Mouse (Mus musculus) adrenal gland, adult (tissue): ENCODE data around the gene Bmp2k.

Experiments
- DNase-seq, 2 experiments: peaks; one replicate each; pipeline ENCODE4 v3.0.0; 2022 to 2023; ENCODE audit warnings: low spot score in 1 of 2; ENCODE audit not compliant: inconsistent age in 2 of 2

Gene Bmp2k

DNA sequence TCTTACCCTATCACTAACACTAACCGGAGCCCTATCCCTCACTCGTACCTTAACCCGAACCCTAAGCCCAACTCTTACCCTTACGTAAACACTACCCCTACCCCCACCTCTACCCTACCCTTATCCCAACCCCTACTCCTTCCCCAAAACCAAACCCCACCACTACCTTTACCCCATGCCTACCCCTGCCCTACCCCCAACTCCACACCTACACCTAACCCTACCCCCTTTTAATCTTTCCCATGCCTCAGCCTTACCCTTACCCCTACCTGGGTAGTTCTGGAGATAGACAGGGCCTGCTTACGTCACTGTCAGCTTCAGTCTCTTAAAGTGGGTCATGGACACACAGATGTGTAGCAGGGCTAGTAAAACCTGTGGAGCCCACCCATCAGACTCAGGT, 51.4 kb downstream of the Bmp2k start:
- DNase-seq: no peak

DNA sequence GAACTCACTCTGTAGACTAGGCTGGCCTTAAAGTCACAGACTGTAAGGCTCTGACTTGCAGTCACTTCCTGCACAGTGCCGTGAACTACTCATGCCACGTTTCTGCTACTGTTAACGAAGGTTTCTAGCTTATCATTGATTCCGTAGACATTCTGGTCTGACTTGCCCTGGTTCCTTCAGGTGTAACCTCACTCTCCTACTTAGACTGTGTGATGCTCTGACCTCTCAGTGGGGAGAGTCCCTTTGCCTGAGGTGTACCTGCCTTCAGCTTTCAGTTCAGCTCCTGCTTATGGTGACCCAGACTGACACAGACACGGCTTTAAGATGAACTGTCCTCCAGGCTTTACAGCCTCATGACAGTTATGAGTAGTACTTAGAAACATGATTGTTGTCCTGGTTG, 56.7 kb downstream of the Bmp2k start:
- DNase-seq: no peak

DNA sequence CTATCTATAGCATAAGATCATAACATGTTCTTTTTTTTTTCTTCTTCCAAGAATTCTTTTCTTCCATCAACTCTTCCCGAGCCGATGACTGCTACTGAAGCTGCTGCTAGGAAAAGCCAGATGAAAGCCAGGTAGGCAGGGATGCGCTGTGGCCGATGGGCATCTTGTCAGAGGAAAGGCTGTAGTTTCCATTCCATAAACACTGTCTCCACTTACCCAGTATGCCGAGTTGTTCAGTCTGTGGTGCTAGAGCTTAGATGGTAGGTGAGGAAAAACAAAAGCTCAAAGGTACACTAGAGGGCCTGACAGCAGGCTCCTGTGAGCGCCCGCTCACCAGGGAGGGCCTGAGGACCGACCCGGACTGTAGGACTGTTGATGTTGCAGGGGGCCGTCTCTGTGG, 57.3 kb downstream of the Bmp2k start:
- DNase-seq: no peak

DNA sequence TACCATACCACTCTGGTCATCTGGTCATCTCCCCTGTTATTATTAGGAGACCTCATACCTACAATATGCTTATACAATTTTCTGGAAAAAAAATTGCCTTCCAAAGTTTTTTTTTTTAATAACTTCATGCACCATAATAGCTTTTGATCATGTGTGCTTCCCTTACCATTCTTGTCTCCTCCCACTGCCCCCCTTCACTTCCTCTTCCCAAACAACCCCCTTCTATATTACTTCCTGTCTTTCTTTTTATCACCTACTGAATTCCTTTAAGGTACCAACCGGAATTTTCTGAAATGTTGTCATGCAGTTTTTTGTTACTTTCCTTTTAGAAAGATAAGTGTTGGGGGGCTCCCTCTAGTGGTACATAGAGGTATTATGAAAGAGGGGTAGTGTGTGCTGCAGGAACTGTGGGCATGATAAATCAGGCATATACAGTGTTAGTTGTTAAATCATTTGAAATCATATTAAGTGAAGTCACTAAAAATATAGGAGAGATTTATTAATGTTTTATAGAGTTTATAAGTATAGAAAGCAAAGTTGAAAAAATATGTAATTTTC, 58.1 kb downstream of the Bmp2k start:
- peak in 1 of 2 experiments; percentile 88 for DNase-seq

DNA sequence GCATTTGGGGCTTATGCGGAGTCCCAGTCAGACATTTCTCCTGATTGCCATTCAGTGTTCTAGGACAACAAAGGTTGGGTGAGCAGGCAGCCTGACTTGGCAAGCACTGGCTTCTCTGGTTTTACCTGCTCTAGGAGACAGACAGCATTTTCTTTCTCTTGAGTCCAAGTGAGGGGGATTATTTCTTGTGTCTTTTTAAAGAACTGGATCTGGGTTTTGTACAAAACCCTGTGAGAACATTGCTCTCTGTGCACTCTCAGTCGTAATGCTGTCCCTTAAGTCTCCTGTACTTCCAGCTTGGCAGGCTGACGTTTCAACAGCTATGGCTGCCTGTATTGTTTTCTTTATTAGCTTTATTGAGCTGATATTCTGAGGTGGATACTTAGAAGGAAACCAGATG, 58.9 kb downstream of the Bmp2k start:
- no peak for DNase-seq

DNA sequence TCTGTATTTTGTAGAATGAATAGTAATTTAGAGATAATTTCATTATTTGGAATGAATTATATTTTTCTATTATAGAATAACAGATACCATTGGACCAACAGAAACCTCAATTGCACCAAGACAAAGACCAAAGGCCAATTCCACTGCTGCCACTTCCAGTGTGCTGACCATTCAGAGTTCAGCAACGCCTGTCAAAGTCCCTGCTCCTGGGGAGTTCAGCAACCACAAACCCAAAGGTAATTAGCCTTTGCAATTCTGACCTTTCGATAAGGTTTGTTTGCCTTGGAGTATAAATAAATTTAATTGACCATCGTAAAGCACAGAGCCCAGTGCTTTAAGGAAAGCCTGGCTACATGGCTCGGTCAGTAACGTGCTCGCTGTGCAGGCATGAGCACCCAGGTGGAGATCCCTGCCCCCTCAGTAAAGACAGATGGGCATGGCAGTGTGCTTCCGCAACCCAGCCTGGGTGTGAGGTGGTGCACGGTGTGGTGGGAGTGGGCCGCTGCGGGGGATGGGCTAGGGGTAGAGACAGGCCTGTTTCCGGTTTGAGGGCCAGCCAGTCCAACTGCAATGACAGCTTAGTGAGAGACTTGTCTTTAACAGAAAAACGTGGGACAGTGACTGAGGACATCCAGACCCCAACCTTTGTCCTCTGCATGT, 59.4 kb downstream of the Bmp2k start:
- no peak for DNase-seq

DNA sequence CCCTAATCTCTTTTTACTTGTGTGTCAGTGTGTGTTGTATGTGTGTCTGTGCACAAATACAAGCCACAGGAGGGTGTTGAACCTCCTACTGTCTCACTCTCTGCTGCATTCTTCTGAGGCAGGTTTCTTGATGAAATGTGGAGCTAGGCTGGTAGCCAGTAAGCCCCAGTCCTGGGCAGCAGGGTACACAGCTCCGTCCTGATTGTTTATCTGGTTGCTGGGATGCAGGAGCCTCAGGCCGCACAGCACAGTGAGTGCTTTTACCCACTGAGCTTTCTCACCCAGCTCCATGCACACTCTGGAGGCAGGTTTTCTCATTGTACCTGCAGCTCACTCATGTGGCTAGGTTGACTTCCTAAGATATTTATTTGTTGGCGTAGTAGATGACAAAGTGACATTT, 63.4 kb downstream of the Bmp2k start:
- DNase-seq: no peak

DNA sequence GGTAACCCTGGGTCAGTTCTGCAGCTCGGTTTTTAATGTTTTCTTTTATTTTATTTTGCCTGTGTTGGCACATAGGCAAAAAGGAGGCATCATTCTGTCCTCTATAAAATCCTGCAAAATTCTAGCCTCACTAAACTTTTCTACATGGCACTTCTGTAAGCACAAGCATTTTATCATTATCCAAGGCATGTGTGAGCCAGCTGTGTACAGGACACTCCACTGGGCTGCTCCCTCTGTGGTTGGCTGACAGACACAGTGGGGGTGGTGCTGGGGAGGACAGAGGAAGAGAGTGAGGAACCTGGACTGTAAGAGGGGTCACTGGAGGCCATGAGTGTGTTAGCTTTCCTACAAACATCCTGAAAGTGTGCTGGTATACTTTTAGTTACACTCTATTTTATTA, 64.6 kb downstream of the Bmp2k start:
- no peak for DNase-seq

DNA sequence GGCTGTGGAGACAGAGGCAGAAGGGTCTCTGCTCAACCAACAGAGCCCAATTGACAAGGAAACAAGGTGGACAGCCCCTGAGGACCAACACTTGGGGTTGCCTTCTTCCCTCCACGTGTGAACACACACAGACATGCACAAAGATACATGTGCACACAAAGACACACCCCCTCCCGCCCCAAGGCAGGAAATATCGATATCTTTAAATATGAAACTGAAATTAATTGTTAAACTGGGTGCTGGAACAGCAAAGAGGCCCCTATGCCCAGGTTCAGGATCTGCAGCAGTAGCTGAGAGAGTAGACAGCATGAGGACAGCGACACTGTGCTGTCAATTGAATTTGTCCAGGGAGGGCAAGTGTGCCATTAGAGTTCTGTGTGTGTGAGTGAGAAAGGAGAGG, 68.3 kb downstream of the Bmp2k start:
- no peak for DNase-seq

DNA sequence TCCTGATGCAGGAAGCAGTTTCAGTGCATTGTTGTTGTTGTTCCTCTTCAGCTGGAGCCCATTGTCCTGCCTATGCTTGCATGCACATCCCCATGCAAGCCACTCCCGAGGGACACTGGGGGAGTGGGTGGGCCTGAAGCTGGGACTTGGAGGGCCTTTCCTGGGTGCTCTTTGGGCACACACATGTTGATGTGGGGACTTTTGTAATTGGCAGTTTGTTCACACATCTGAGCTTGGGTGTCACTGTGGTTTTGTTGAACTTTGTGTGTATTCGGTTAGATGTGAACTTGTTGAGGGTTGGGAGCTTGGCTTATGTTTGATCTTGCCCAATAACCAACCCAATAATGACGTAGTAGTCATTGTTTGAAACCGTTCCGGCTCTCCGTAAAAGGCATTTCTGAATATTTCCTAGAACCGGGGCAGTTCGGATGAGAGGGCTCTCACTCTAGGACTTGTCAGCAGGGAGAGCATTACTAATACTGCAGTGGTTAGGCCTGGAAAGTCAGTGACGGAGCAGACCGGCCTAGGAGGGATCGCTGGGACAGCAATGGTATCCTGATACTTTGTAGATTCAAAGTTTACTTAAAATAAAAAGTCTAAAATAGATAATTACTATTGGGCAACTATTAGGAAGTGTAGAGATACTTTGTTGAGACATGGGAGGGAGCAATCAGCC, 78.1 kb downstream of the Bmp2k start:
- no peak for DNase-seq

DNA sequence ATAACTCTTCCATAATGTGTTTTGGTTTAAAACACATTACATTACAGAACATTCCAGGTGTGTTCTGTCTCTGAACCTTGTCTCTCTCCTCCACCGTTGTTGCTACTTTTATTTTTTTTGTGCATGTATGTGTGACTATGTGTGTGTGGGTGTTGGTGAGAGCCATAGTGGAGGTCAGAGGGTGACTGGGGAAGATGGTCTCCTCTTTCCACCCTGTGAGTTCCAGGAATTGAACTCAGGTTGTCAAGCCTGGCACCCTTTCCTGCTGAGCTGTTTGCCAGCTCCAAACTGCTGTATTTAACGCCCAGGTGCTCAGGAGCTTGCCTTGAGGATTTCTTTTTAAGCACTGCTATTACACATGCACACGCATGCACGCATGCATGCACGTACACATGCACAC, 78.7 kb downstream of the Bmp2k start:
- DNase-seq: no peak

DNA sequence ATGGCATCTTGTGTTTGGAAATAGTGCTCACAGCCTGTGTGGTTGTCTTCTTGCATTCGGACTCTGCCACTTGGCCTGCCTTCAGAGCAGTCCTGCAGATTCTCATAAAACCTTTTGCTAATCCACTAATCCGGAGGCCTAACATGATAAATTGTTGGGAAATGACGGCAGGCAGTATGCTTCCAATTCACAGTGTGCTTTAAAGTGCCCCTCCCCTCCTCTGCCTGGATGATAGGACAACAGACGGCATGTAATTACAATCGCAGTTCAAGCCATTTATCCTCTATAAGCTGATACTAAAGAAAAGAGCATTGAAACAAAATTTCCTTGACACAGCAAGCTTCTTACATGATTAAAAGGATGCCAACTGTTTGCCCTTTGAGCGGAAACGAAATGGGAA, 80.2 kb downstream of the Bmp2k start:
- DNase-seq: no peak

DNA sequence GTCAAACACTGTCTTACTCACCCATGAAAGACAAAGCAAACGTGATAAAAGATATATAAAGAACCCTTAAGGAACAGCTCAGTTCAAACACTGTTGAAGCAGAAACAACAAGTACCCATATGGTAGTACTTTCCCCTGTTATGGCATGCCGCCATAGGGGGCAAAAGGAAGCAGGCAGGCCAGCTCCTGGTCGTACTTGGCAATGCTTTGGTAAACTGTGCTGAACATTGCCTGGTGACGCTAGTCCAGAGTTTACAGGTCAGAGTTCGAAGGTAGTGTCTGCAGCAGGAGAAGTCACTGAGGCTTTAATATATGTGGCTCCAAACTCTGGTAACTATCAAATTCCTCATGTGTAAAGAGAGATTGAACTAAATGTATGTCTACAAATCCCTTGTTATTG, 81.2 kb downstream of the Bmp2k start:
- no peak for DNase-seq

DNA sequence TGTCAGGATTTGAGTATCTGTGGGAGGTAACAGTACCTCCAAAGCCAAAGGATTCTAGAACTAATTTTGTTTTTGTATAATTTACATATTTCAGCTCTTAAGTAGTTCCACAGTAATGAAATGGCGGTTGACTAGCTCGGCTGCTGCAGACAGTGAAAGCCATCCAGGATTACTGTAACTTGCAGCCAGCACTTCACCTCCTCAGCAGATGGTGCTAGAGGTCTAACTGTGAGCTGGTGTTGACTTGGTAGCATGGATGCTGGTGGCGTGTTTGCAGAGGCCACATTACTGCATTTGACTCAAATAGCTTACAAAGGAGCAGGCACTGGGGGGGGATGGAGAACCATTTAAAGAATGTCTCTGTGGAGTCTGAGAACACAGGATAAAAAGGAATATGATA, 84.0 kb downstream of the Bmp2k start:
- DNase-seq: peak; percentile 24 to 59

DNA sequence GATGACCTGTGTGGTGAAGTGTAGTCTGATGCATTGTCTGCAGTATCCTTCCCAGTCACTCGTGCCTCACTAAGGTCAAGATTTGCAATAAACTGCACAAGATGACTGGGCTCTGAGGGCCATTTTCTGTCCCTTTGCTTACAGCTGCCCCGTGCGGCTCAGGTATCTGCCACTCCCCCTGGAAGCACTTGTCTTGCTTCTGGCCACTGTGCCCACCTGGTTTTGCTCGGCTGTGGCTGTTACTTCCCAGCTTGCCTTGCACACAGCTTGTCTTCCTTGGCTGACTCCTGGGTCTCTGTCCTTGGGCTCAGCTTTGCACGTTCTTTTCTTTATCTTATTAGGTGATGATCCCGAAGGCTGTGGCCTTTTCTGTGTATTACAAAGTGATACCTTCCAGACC, 86.2 kb downstream of the Bmp2k start:
- peak; percentile 19 to 48 for DNase-seq

DNA sequence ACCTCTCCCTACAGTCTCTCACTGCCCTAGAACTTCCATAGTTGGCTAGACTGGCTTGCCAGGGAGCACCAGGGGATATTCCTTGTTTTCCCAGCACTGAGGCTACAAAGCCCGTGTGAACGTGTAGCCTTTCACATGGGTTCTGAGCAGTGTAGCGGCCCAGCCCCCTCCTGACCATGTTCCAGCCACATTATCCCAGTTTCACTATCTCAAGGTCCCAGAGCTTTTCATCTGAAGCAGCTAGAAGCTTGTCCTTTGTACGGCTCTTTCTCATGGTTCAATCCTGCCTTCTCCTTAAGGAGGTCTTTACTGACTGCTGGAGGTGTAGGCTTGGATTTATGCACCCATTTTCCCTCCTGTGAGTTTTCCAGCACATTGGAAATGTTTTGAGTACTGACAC, 87.1 kb downstream of the Bmp2k start:
- DNase-seq: peak; percentile 31 to 66

DNA sequence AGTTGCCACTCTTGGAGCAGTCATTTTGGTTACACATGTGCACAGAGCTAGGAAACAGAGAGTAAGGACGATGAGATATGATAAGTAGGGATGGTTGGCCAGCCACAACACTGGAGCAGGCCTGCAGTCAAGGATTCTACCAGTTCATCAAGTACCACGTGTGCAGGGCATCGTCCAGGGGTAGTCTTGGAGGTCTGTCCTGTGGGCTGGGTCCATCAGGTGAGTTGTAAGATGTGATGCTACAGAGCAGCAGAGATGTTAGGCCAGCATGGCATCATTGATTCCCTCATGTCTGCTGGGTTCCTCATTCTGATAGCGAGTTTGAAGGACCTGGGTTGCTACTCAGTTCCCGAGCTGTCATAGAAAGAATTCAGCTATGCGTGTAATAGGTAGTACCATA, 87.6 kb downstream of the Bmp2k start:
- no peak for DNase-seq

DNA sequence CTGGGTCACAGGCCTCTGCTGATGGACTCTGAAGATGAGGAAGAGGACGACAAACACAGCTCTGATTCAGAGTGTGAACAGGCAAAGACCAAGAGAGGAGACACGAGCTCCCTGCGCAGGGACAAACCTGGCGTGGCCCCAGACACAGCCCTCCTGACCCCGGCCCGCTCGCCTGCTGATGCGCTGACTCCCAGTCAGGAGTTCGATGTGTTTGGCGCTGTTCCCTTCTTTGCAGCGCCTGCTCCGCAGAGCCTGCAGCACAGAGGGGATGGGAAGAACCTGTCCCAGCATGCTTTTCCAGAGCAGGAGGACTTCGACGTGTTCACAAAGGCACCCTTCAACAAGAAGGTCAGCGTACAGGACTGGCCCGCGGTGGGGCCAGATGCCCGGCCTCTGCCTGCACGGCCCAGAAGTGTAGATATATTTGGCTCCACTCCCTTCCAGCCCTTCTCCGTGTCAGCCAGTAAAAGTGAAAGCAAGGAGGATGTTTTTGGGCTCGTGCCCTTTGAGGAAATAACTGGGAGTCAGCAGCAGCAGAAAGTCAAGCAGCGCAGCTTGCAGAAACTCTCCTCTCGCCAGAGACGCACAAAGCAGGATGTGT, 89.6 kb downstream of the Bmp2k start:
- DNase-seq: peak in 1 of 2 experiments; percentile 35

DNA sequence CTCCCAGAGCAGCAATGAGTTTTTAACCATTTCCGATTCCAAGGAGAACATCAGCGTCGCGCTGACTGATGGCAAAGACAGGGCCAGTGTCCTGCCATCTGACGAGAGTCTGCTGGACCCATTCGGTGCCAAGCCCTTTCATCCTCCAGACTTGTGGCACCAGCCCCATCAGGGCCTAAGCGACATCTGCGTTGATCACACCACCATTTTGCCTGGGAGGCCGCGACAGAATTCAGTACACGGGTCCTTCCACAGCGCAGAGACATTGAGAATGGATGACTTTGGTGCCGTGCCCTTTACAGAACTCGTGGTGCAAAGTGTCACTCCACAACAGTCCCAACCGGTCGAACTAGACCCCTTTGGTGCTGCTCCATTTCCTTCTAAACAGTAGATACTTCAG, 90.3 kb downstream of the Bmp2k start:
- DNase-seq: no peak

DNA sequence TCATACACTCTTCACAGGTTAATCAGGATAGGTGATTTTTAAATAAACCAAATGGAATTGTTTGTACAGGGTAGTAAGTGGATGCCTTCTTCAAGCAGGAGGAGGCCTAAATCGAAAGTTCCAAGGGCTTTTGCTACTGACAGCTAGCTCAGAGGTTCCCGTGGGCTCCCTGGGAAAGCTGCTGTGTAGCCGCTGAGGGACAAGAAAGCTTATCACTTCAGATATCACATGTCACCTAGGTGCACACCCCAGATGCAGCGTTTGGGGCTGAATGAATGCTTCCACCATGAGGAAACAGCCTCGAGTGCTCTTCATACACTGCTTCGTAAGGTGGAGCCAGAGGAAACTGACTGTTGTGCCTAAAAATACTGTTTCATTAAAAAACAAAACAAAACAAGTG, 90.7 kb downstream of the Bmp2k start:
- DNase-seq: no peak

DNA sequence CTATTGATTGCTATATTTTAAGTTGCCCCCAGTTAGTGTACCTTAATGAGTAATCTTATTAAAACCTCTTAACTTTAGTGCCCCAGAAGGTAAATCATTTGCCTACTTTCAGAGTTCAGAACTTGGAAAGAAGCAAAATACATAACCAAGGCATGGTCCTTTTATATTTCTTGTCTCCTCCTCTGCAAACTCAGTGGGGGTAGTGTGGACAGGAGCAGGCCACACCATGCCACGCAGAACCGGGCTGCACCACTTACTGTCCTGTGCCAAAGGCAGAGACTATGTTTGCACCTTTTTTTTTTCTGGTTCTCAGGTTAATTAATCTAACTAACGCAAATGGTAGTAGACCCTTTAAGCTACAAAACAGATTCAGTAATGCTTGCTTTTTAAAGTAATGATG, 91.9 kb downstream of the Bmp2k start:
- no peak for DNase-seq

DNA sequence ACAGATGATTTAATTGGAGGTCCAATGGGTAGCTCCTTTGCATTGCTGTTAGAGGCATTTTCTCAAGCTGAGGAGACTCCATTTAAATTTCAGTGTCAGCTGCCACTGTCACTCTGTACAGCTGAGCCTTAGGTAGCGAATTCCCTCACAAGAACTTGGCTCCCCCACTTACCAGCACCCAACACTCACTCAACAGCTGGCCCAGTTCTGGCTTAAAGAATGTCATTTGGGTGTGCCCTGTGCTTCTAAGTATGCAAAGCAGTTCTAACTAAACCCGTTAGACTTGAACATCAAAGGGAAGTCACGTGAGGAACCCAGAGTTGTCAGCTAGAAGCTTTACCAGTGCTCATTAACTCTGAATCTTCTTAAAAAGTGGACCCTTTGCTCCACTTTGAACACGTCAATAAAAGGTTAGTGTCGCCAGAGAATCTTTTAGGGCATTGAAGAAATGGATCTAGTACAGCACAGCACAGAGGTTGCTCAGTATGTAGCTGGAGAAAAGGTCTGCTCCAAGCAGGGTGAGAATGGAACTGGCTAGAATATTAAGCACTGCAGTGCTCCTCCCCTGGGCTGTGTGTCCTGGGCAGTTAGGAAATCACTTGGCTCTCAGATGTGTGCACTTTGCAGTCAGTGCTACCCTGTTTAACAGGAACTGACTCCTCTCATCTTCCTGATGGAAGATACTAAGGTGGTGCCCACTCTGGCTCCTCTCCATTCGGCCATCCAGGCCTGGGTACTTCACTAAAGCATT, 92.7 kb downstream of the Bmp2k start:
- no peak for DNase-seq
